Mouse (Mus musculus): ENCODE results near the gene Xaf1. TPM values are rescaled to one million over a fixed set of nuclear protein-coding genes. Genes with fewer than 3 reads are reported as not detected.

Gene Xaf1
- polyA plus RNA-seq, 1 experiment: 21.2 TPM

- no peak for DNase-seq (ENCODE audit: low read depth)
These were observed 60.2 kb downstream of the Xaf1 start for GRCm38 (mm10) chr11:72361385-72362346.

- DNase-seq (ENCODE audit: low read depth): no peak
These were observed 60.9 kb downstream of the Xaf1 start, which contains the start of gene Tekt1 for GRCm38 (mm10) chr11:72362347-72362741. Gene Tekt1 (minus strand): TSS chr11:72362442.

Other genes starting within 250 kb of the Xaf1 start
- 3.0 and 3.3 TPM in 2 replicates for gene Pitpnm3, start 165.9 kb upstream of the Xaf1 start, polyA plus RNA-seq (2012; rRNA removed)
- gene Gm43951, start 94.8 kb upstream of the Xaf1 start, polyA plus RNA-seq (2012; rRNA removed): 0.22 and 0.56 TPM in 2 replicates
- gene 4933427D14Rik, start 94.2 kb upstream of the Xaf1 start, polyA plus RNA-seq (2012; rRNA removed): 7.2 and 7.3 TPM in 2 replicates
- 88.0 and 88.3 TPM in 2 replicates for gene Txndc17, start 94.1 kb upstream of the Xaf1 start, polyA plus RNA-seq (2012; rRNA removed)
- 7.7 and 8.5 TPM in 2 replicates for gene Med31, start 86.0 kb upstream of the Xaf1 start, polyA plus RNA-seq (2012; rRNA removed)
- 0.18 and 0.34 TPM in 2 replicates for gene Slc13a5, start 34.4 kb upstream of the Xaf1 start, polyA plus RNA-seq (2012; rRNA removed)
- gene Fbxo39, start 12.8 kb downstream of the Xaf1 start, polyA plus RNA-seq (2012; rRNA removed): 0.20 and 0.39 TPM in 2 replicates
- 1.6 and 2.2 TPM in 2 replicates for gene Tekt1, start 60.8 kb downstream of the Xaf1 start, polyA plus RNA-seq (2012; rRNA removed)
- gene Smtnl2, start 110.1 kb downstream of the Xaf1 start, polyA plus RNA-seq (2012; rRNA removed): 13.7 and 22.6 TPM in 2 replicates
- gene Ggt6, start 133.9 kb downstream of the Xaf1 start, polyA plus RNA-seq (2012; rRNA removed): 1.1 and 1.6 TPM in 2 replicates
- gene Mybbp1a, start 139.7 kb downstream of the Xaf1 start, polyA plus RNA-seq (2012; rRNA removed): 38.7 and 42.8 TPM in 2 replicates
- 22.3 and 22.5 TPM in 2 replicates for gene Spns2, start 188.3 kb downstream of the Xaf1 start, polyA plus RNA-seq (2012; rRNA removed)
- gene Spns3, start 248.9 kb downstream of the Xaf1 start, polyA plus RNA-seq (2012; rRNA removed): 1.0 and 2.5 TPM in 2 replicates

Data from gonadal fat pad, adult 2 months (tissue).